Mouse (Mus musculus) kidney, embryonic 14.5 days (tissue): ENCODE data around the gene Myom1. TPM values are rescaled to one million over a fixed set of nuclear protein-coding genes. Genes with fewer than 3 reads are reported as not detected.

Source experiments
- ATAC-seq: fragments of 200-750 bp; cut with Nextera tagmentation; 2 replicates; pipeline ENCODE4 v1.8.0; 2017; ENCODE audit warnings: moderate number of reproducible peaks, mild to moderate bottlenecking, moderate TSS enrichment, moderate library complexity; ENCODE audit not compliant: low FRiP score, low TSS enrichment
- H3K27ac ChIP-seq: fragments of 300-500 bp; sonication (generic); 2 replicates; pipeline ENCODE4 v1.5.1; 2014; ENCODE audit warnings: low read depth, mild to moderate bottlenecking, low read length, moderate library complexity, mixed read lengths
- H3K27me3 ChIP-seq: fragments of 300-500 bp; sonication (generic); 2 replicates; pipeline ENCODE4 v1.6.1; 2014; ENCODE audit warnings: mild to moderate bottlenecking, low read length; ENCODE audit not compliant: control insufficient read depth, insufficient read depth
- H3K36me3 ChIP-seq: fragments of 300-500 bp; sonication (generic); 2 replicates; pipeline ENCODE4 v1.6.1; 2014; ENCODE audit warnings: low read length, mixed read lengths; ENCODE audit not compliant: control insufficient read depth, insufficient read depth
- H3K4me1 ChIP-seq: fragments of 300-500 bp; sonication (generic); 2 replicates; pipeline ENCODE4 v1.6.1; 2014; ENCODE audit warnings: low read length, mixed read lengths; ENCODE audit not compliant: control insufficient read depth, insufficient read depth
- H3K4me2 ChIP-seq: fragments of 300-500 bp; sonication (generic); replicated peaks from 2 replicates; pipeline ENCODE4 v1.6.1; 2014; ENCODE audit warnings: low read depth, mild to moderate bottlenecking, low read length
- H3K4me3 ChIP-seq: fragments of 300-500 bp; sonication (generic); 2 replicates; pipeline ENCODE4 v1.5.1; 2014; ENCODE audit warnings: mild to moderate bottlenecking, low read length
- H3K9ac ChIP-seq: fragments of 300-500 bp; sonication (generic); 2 replicates; pipeline ENCODE4 v1.6.1; 2014; ENCODE audit warnings: low read depth, mild to moderate bottlenecking, low read length, moderate library complexity
- H3K9me3 ChIP-seq: fragments of 300-500 bp; sonication (generic); 2 replicates; pipeline ENCODE4 v1.6.1; 2016; ENCODE audit warnings: low read length; ENCODE audit not compliant: control insufficient read depth
- WGBS: fragments of 180-500 bp; shearing (Covaris S2); extraction: QIAGEN DNeasy Blood & Tissue Kit; methylation state at CpG from one replicate; pipeline ENCODE4 v1.1.7; 2014; 5-methylcytosine and 5-hydroxymethylcytosine counted together
- polyA plus RNA-seq: library from polyadenylated mRNA; unstranded; fragments of >200 nt; fragmentation: Nextera tagmentation; extraction: Ambion mirVana; gene quantifications from 2 replicates; pipeline ENCODE4 v1.2.1, GENCODE M21; 2014

Myom1 gene
- polyA plus RNA-seq, 1 experiment from 2014 or later = 3.6 TPM

- H3K27me3 ChIP-seq = no peaks in the 10 kb centered on the region
- H3K4me2 ChIP-seq = no peak overlapping the region
- no peak overlapping the region for H3K4me3 ChIP-seq
- WGBS = 54% methylated on average over 16 of the region's 16 CpGs
- H3K36me3 ChIP-seq = no peaks in the 10 kb centered on the region
- H3K4me1 ChIP-seq = peaks cover 20% of the 10 kb centered on the region
- H3K9ac ChIP-seq = no peak overlapping the region
- H3K9me3 ChIP-seq = no peaks in the 10 kb centered on the region
- no peak for ATAC-seq
- no peak overlapping the region for H3K27ac ChIP-seq
Measured at GRCm38 (mm10) chr17:71136384-71137333, 134.2 kb downstream of the Myom1 start.

- Histone ChIP-seq H3K36me3 (no peaks in the 10 kb centered on the region), H3K27me3 (no peaks in the 10 kb centered on the region), H3K4me3 (no peak overlapping the region), H3K27ac (no peak overlapping the region), H3K9ac (no peak overlapping the region), H3K9me3 (no peaks in the 10 kb centered on the region), H3K4me2 (no peak overlapping the region), H3K4me1 (peaks cover 20% of the 10 kb centered on the region)
- whole genome bisulfite sequencing = 73% methylated on average over 2 of the region's 2 CpGs
- ATAC-seq = no peak
Measured at GRCm38 (mm10) chr17:71137334-71137721, 134.9 kb downstream of the Myom1 start.

DNA sequence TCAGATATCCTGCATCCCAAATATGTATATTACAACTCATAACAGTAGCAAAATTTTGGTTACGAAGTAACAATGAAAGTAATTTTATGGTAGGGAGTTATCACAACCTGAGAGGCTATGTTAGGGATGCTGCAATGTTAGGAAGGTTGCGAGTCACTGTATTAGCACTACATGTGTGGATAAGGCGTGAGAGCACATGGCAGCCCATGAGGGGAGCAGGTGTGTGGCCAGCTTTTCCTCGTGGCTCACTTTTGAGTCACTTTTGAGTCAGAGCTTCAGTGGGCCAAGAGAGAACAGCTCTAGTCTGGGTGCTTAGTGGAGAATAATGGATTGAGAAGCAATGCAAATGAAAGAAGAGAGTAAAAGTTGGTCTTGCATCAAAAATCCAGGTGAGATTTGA, 139.6 kb downstream of the Myom1 start:
- Histone ChIP-seq H3K9ac (no peak overlapping the region), H3K9me3 (no peaks in the 10 kb centered on the region), H3K27me3 (no peaks in the 10 kb centered on the region), H3K4me1 (peaks cover 5% of the 10 kb centered on the region; the same call in 1 of the 2 replicates), H3K4me2 (no peak overlapping the region), H3K4me3 (no peak overlapping the region), H3K36me3 (no peaks in the 10 kb centered on the region), H3K27ac (no peak overlapping the region)
- 88% methylated on average over 4 of the region's 4 CpGs for WGBS
- no peak for ATAC-seq

- Histone ChIP-seq H3K27me3 (no peaks in the 10 kb centered on the region), H3K36me3 (no peaks in the 10 kb centered on the region), H3K4me2 (no peak overlapping the region), H3K4me3 (no peak overlapping the region), H3K27ac (no peak overlapping the region), H3K9ac (no peak overlapping the region), H3K9me3 (no peaks in the 10 kb centered on the region), H3K4me1 (peaks cover 3% of the 10 kb centered on the region; the same call in 1 of the 2 replicates)
- WGBS = 70% methylated on average over 4 of the region's 4 CpGs
- no peak for ATAC-seq
Measured at GRCm38 (mm10) chr17:71143155-71143554, 140.7 kb downstream of the Myom1 start.

DNA sequence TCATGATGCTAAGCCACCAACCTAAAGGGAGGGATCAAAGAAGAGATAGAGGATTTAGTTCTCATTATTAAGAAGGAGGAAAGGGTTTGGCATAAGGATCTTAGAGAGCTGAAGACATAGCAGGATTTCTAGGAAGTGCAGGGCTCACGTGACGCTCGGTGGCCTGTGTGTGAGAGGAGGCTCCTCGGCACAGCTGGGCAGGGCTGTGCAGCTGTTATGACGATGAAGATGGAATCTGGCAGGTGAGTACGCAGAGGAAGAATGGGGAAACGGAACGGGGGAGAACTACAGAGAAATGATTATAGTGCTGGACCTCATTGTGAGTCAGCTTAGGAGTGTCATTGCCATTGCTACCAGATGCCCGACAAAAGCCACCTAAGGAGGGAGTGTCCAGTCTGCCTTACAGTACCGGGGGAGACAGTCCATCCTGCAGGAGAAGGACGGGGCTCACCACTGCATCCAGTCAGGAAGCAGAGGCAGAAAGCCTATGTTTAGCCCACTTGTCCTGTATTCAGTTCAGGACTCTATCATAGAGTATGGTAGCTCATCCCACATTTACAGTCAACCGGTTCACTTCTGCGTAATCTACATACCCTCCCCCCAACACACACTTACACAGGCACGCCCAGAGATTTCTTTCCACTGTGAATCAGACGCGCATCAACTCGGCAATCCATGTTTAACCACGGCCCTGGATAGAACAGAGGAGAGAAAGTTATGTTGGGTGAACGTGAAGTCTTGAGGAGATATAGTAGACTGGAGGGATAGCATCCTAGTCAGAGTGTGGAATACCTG, 142.1 kb downstream of the Myom1 start:
- 90% methylated on average over 19 of the region's 19 CpGs for WGBS
- H3K27ac ChIP-seq = no peak overlapping the region
- H3K9ac ChIP-seq = no peak overlapping the region

GRCm38 (mm10) chr17:71145248-71145961, 143.0 kb downstream of the Myom1 start:
- Histone ChIP-seq H3K9ac (no peak overlapping the region), H3K4me2 (no peak overlapping the region), H3K27ac (no peak overlapping the region), H3K4me1 (peaks cover 3% of the 10 kb centered on the region; the same call in 1 of the 2 replicates), H3K36me3 (no peaks in the 10 kb centered on the region), H3K4me3 (no peak overlapping the region), H3K9me3 (no peaks in the 10 kb centered on the region), H3K27me3 (no peaks in the 10 kb centered on the region)
- ATAC-seq = no peak
- WGBS = 93% methylated on average over 1 of the region's 1 CpGs

More for the DNA sequence above, 142.1 kb downstream of the Myom1 start:
- Histone ChIP-seq H3K4me1 (peaks cover 3% of the 10 kb centered on the region; the same call in 1 of the 2 replicates), H3K4me3 (no peak overlapping the region), H3K9me3 (no peaks in the 10 kb centered on the region), H3K4me2 (no peak overlapping the region), H3K27me3 (no peaks in the 10 kb centered on the region), H3K36me3 (no peaks in the 10 kb centered on the region)
- ATAC-seq = no peak

- Histone ChIP-seq H3K4me2 (no peak overlapping the region; the same call in 1 of the 2 replicates), H3K9me3 (no peaks in the 10 kb centered on the region), H3K4me1 (peaks cover 14% of the 10 kb centered on the region), H3K27ac (peak overlapping the region; percentile 88), H3K4me3 (no peak overlapping the region), H3K27me3 (no peaks in the 10 kb centered on the region), H3K9ac (no peak overlapping the region), H3K36me3 (no peaks in the 10 kb centered on the region)
- 13% methylated on average over 4 of the region's 4 CpGs for WGBS
- ATAC-seq = peak; percentile 94
Measured at GRCm38 (mm10) chr17:71153356-71153755, 150.9 kb downstream of the Myom1 start.

- Histone ChIP-seq H3K27ac (peak overlapping the region; percentile 62; the same call in 1 of the 2 replicates), H3K4me2 (no peak overlapping the region), H3K9ac (no peak overlapping the region), H3K9me3 (no peaks in the 10 kb centered on the region), H3K27me3 (no peaks in the 10 kb centered on the region), H3K4me3 (no peak overlapping the region), H3K4me1 (peaks cover 19% of the 10 kb centered on the region), H3K36me3 (no peaks in the 10 kb centered on the region)
- 34% methylated on average over 1 of the region's 1 CpGs for WGBS
- no peak for ATAC-seq
Measured at GRCm38 (mm10) chr17:71155271-71155670, 152.8 kb downstream of the Myom1 start.
